Mouse (Mus musculus): ENCODE results near the gene Tpcn2.

DNA sequence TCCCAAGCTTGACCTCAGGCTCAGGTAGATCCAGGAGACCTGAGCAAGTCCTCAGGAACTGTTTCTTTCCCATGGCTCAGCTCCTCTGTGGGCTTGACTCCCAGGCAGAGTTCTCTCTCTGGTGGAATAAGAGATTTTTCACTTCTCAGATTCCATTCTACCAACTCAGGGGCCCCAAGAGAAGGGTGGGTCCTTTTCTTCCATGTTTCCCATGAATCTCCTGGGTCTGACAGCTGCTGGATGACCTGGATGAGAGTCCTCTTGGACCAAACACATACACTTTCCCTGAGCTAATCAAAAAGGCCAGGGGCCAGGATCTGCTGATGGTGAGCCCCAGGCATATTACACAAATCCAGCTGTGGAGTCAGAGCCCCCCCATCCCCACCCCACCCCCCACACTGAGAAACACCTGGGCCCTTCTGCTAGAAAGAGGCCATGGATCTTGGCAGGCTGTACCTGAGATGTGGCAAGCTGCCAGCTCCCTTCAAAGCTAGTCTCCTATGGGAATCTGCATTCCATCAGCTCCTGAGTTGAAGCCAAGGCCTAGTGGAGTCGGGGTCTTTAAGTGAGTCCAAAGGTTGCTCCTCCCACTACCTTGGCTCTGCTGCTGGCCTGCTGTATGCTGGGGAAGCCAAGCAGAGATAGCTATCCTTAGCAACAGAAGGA is 48.7 kb upstream of the Tpcn2 start:
- TF ChIP-seq CTCF (IDR thresholded peaks at IDR 0.05; ENCODE audit: low read depth, low read length), result no peak
- TF ChIP-seq POLR2A (IDR thresholded peaks at IDR 0.05; ENCODE audit: extremely low read depth, insufficient read depth, low read length), result no peak
